Comparison of ENCODE assay signal across 9 mouse cellular contexts in the genomic region with DNA sequence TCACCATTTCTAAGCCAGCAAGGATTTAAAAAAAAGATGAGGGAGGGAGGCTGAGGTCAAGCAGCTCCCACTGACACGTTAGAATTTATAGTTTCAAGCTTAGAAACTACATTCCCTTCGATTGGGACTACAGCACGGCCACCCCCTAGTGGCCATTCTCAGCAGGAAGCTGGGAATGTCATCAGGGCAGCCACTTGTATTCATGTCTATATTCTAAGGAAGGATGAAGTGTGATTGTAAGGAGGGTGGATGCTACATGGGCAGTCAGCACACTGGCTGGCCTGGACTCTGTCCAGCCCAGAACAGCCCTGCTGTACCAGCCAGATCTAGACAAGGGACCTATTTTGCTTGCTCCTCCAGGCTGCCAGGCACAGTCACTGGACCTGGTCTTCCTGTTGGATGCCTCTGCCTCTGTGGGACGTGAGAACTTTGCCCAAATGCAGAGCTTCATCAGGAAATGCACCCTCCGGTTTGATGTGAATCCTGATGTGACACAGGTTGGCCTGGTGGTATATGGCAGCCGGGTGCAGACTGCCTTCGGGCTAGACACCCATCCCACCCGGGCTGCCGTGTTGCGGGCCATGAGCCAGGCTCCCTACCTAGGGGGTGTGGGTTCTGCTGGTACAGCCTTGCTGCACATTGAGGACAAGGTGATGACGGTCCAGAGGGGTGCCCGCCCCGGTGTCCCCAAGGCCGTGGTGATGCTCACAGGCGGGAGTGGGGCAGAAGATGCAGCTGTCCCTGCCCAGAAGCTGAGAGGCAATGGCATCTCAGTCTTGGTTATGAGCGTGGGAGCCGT. TPM values are rescaled to one million over a fixed set of nuclear protein-coding genes. Genes with fewer than 3 reads are reported as not detected.
DNase-seq lines count a peak whose midpoint lies in the region; ATAC-seq and TF ChIP-seq lines count a peak whose summit lies in the region.
"Had no signal": no experiment of that assay in that cellular context is flagged by ENCODE, and none has a peak within 500 bp of the region (broad histone marks: within the 10 kb centered on the region; RNA-seq: fewer than 3 reads in every experiment).

No protein-coding gene starts in this region.

- dilution Hi-C loops in CH12.LX (cut with MboI; ENCODE audit: extremely low pct_ligation_motif_present, extremely low pct_unique_long_range_greater_than_20kb, low sequenced_read_pairs), result no loop called here

- DNase-seq in cerebellum, postnatal 14 days, result peak; percentile 40 to 58
- no peak for DNase-seq in cerebellum, adult 11 months
- DNase-seq in CH12.LX (ENCODE audit: extremely low read depth), result peak; percentile 32
- peak; percentile 63 for DNase-seq in embryo, embryonic 11.5 days (ENCODE audit: low read depth, low spot score)
- DNase-seq in limb, embryonic 14.5 days (ENCODE audit: low spot score), result peak; percentile 83
- no peak for DNase-seq in spleen, postnatal 4 days (ENCODE audit: low spot score in 2 of 2)

- no peaks in the 10 kb centered on the region for H3K36me3 ChIP-seq in CH12.LX (replicated peaks in 1 of 2; ENCODE audit: control insufficient read depth in 1 of 2, insufficient read depth in 1 of 2, low read length in 1 of 2)
- no peaks in the 10 kb centered on the region for H3K36me3 ChIP-seq in intestine, postnatal 0 days (ENCODE audit: control insufficient read depth, insufficient read depth)
- no peaks in the 10 kb centered on the region for H3K36me3 ChIP-seq in limb, embryonic 14.5 days (ENCODE audit: control insufficient read depth, insufficient read depth, low read length)
- no peaks in the 10 kb centered on the region for H3K36me3 ChIP-seq in neural tube, embryonic 15.5 days

- H3K4me3 ChIP-seq in CH12.LX (replicated peaks in 1 of 3; ENCODE audit: low read depth in 2 of 3, low read length in 2 of 3, poor library complexity in 1 of 3), result no peak overlapping the region
- H3K4me3 ChIP-seq in intestine, postnatal 0 days (ENCODE audit: low read depth, low read length), result no peak overlapping the region
- H3K4me3 ChIP-seq in limb, embryonic 14.5 days (replicated peaks; ENCODE audit: low read length), result no peak overlapping the region
- no peak overlapping the region for H3K4me3 ChIP-seq in neural tube, embryonic 15.5 days (replicated peaks)

- peak; percentile 28; the same call in 1 of the 2 replicates for ATAC-seq in intestine, postnatal 0 days
- ATAC-seq in limb, embryonic 14.5 days (ENCODE audit: low FRiP score, low read depth), result no peak; the same call in 1 of the 2 replicates
- ATAC-seq in neural tube, embryonic 15.5 days (ENCODE audit: low FRiP score), result peak; percentile 59; the same call in 1 of the 2 replicates

- TF ChIP-seq CTCF in CH12.LX (conservative IDR thresholded peaks at IDR 0.05 in 1 of 2, IDR thresholded peaks at IDR 0.05 in 1 of 2; ENCODE audit: low read depth in 2 of 2, low read length in 2 of 2), result peak; percentile 58 to 85
- peak; percentile 94 for TF ChIP-seq CTCF in intestine, postnatal 0 days (IDR thresholded peaks at IDR 0.05; ENCODE audit: low read depth)

- peaks cover 0 to 7% of the 10 kb centered on the region in 2 experiments; a peak in 2 of 4 replicates for H3K4me1 ChIP-seq in CH12.LX (ENCODE audit: control insufficient read depth in 1 of 2, insufficient read depth in 2 of 2)
- H3K4me1 ChIP-seq in intestine, postnatal 0 days (replicated peaks; ENCODE audit: control insufficient read depth, insufficient read depth, low read length), result no peaks in the 10 kb centered on the region
- H3K4me1 ChIP-seq in limb, embryonic 14.5 days (ENCODE audit: control insufficient read depth, insufficient read depth, low read length), result 0 out of 2 replicates have a peak, but pooled peaks cover 2% of the 10 kb centered on the region
- peaks cover 9% of the 10 kb centered on the region for H3K4me1 ChIP-seq in neural tube, embryonic 15.5 days

- TF ChIP-seq RAD21 in CH12.LX (IDR thresholded peaks at IDR 0.05; ENCODE audit: low read depth, low read length), result peak; percentile 73

- TF ChIP-seq POLR2A in CH12.LX (IDR thresholded peaks at IDR 0.05; ENCODE audit: low read depth, low read length), result no peak
- TF ChIP-seq POLR2A in limb, embryonic 14.5 days (IDR thresholded peaks at IDR 0.05; ENCODE audit: borderline replicate concordance, extremely low read depth, insufficient read depth, insufficient read length), result no peak

- no peaks in the 10 kb centered on the region for H3K9me3 ChIP-seq in CH12.LX (replicated peaks; ENCODE audit: low read length)
- H3K9me3 ChIP-seq in intestine, postnatal 0 days (ENCODE audit: control insufficient read depth), result no peaks in the 10 kb centered on the region
- no peaks in the 10 kb centered on the region for H3K9me3 ChIP-seq in limb, embryonic 14.5 days (ENCODE audit: control insufficient read depth, low read length)
- H3K9me3 ChIP-seq in neural tube, embryonic 15.5 days (replicated peaks), result no peaks in the 10 kb centered on the region

- no peaks in the 10 kb centered on the region for H3K27me3 ChIP-seq in CH12.LX (replicated peaks)
- no peaks in the 10 kb centered on the region for H3K27me3 ChIP-seq in intestine, postnatal 0 days (replicated peaks; ENCODE audit: control insufficient read depth, insufficient read depth, low read length)
- no peaks in the 10 kb centered on the region for H3K27me3 ChIP-seq in limb, embryonic 14.5 days (ENCODE audit: control insufficient read depth, insufficient read depth, low read length)
- H3K27me3 ChIP-seq in neural tube, embryonic 15.5 days (replicated peaks), result no peaks in the 10 kb centered on the region

- no peaks in the 10 kb centered on the region for H3K79me2 ChIP-seq in CH12.LX (replicated peaks; ENCODE audit: control insufficient read depth, extremely low read depth, insufficient read depth, poor library complexity, severe bottlenecking)

- no peak overlapping the region for H3K27ac ChIP-seq in CH12.LX (ENCODE audit: insufficient read depth, low read depth)
- H3K27ac ChIP-seq in intestine, postnatal 0 days (ENCODE audit: low read depth, low read length), result no peak overlapping the region
- H3K27ac ChIP-seq in limb, embryonic 14.5 days (replicated peaks; ENCODE audit: low read depth, low read length), result no peak overlapping the region
- H3K27ac ChIP-seq in neural tube, embryonic 15.5 days (replicated peaks), result no peak overlapping the region

- H3K9ac ChIP-seq in CH12.LX (ENCODE audit: insufficient read depth, low read depth), result no peak overlapping the region
- no peak overlapping the region for H3K9ac ChIP-seq in intestine, postnatal 0 days (ENCODE audit: low read depth, low read length)
- no peak overlapping the region for H3K9ac ChIP-seq in limb, embryonic 14.5 days (ENCODE audit: low read depth, low read length, severe bottlenecking)
- no peak overlapping the region for H3K9ac ChIP-seq in neural tube, embryonic 15.5 days (replicated peaks)

- in situ Hi-C loops in CH12.LX (cut with MboI; ENCODE audit: low pct_ligation_motif_present, low pct_unique_long_range_greater_than_20kb, low sequenced_read_pairs), result loop anchor here (10.0 to 25.0 kb wide), 2 partner anchors 404 to 484 kb away; a partner anchor contains a TSS

- WGBS in intestine, postnatal 0 days, result 75% methylated on average over 17 of the region's 17 CpGs
- WGBS in limb, embryonic 14.5 days, result 76% methylated on average over 17 of the region's 17 CpGs
- 75% methylated on average over 17 of the region's 17 CpGs for WGBS in neural tube, embryonic 15.5 days

- no peak overlapping the region for H3K4me2 ChIP-seq in CH12.LX (ENCODE audit: insufficient read depth, low read depth, poor library complexity, severe bottlenecking)
- no peak overlapping the region for H3K4me2 ChIP-seq in intestine, postnatal 0 days (replicated peaks; ENCODE audit: low read depth)
- H3K4me2 ChIP-seq in limb, embryonic 14.5 days (replicated peaks; ENCODE audit: low read depth, low read length, severe bottlenecking), result no peak overlapping the region
- no peak overlapping the region for H3K4me2 ChIP-seq in neural tube, embryonic 15.5 days

- TF ChIP-seq EP300 in CH12.LX (IDR thresholded peaks at IDR 0.05; ENCODE audit: low read length), result no peak

TF ChIP-seq in CH12.LX, 34 proteins besides CTCF, POLR2A, EP300 and RAD21:
- TF ChIP-seq JUND (conservative IDR thresholded peaks at IDR 0.05; ENCODE audit: low read depth, low read length) (no peak), ELF1 (IDR thresholded peaks at IDR 0.05; ENCODE audit: low read depth, low read length) (0 out of 2 replicates have a peak, but pooled peaks have one; percentile 27), MAX (IDR thresholded peaks at IDR 0.05; ENCODE audit: low read length) (no peak), ZC3H11A (IDR thresholded peaks at IDR 0.05; ENCODE audit: low read depth, low read length) (peak; percentile 26), SMC3 (IDR thresholded peaks at IDR 0.05; ENCODE audit: low read depth, low read length) (peak; percentile 73)

RNA-seq across cellular contexts. Expression of a gene that starts 34.6 kb away (rescaled TPM):
- total RNA-seq in CH12.LX (2012; rRNA removed), result not detected in 2 replicates
- not detected in 2 replicates for total RNA-seq in CH12.LX (2014; rRNA removed)
- not detected in 2 replicates for polyA plus RNA-seq in CH12.LX (2012; ENCODE audit: insufficient read length, low read depth)
- 0.04 and 0.07 TPM in 2 replicates for polyA plus RNA-seq in intestine, postnatal 0 days (2015; fragmentation: Nextera tagmentation; extraction: Ambion mirVana)
- 5.9 and 6.4 TPM in 2 replicates for polyA plus RNA-seq in limb, embryonic 14.5 days (2012; rRNA removed)
- 4.3 and 5.6 TPM in 2 replicates for polyA plus RNA-seq in limb, embryonic 14.5 days (2014; fragmentation: Nextera tagmentation; extraction: Ambion mirVana)
- 0.33 and 0.70 TPM in 2 replicates for polyA plus RNA-seq in neural tube, embryonic 15.5 days (2015; fragmentation: Nextera tagmentation; extraction: Ambion mirVana)
- total RNA-seq: layer of hippocampus, adult 8-10 months had no signal

Comparison
In these comparisons a context has a peak if more than half of its experiments do, and no peak if none do; other contexts are left out.
1. DNase-seq: peak in cerebellum, postnatal 14 days (2 of 2), CH12.LX (single experiment), embryo, embryonic 11.5 days (single experiment) and limb, embryonic 14.5 days (single experiment); none in cerebellum, adult 11 months (single experiment) and spleen, postnatal 4 days (0 of 2).